Mouse (Mus musculus) midbrain, embryonic 12.5 days (tissue): Measurements from ENCODE around the gene Dnajb5. TPM values are rescaled to one million over a fixed set of nuclear protein-coding genes. Genes with fewer than 3 reads are reported as not detected.
A peak's percentile ranks its signal among the peaks of the same experiment; 100 is the strongest.

ENCODE experiments used
- ATAC-seq: fragments of 200-750 bp; cut with Nextera tagmentation; 2 replicates; pipeline ENCODE4 v1.8.0; 2017; ENCODE audit warnings: low read depth, moderate TSS enrichment, moderate library complexity; ENCODE audit not compliant: low FRiP score
- H3K27ac ChIP-seq: fragments of 300-500 bp; sonication (generic); replicated peaks from 2 replicates; pipeline ENCODE4 v1.5.1; 2016; ENCODE audit warnings: mild to moderate bottlenecking
- H3K27me3 ChIP-seq: fragments of 300-500 bp; sonication (generic); 2 replicates; pipeline ENCODE4 v1.6.1; 2016; ENCODE audit warnings: mild to moderate bottlenecking
- H3K36me3 ChIP-seq: fragments of 300-500 bp; sonication (generic); 2 replicates; pipeline ENCODE4 v1.6.1; 2016
- H3K4me1 ChIP-seq: fragments of 300-500 bp; sonication (generic); 2 replicates; pipeline ENCODE4 v1.6.1; 2016
- H3K4me2 ChIP-seq: fragments of 300-500 bp; sonication (generic); replicated peaks from 2 replicates; pipeline ENCODE4 v1.6.1; 2016; ENCODE audit warnings: mild to moderate bottlenecking, moderate library complexity
- H3K4me3 ChIP-seq: fragments of 300-500 bp; sonication (generic); 2 replicates; pipeline ENCODE4 v1.5.1; 2016; ENCODE audit warnings: mild to moderate bottlenecking
- H3K9ac ChIP-seq: fragments of 300-500 bp; sonication (generic); replicated peaks from 2 replicates; pipeline ENCODE4 v1.6.1; 2016; ENCODE audit warnings: mild to moderate bottlenecking, moderate library complexity
- H3K9me3 ChIP-seq: fragments of 300-500 bp; sonication (generic); 2 replicates; pipeline ENCODE4 v1.6.1; 2016; ENCODE audit warnings: mild to moderate bottlenecking
- WGBS: fragments of 180-500 bp; shearing (Covaris S2); methylation state at CpG from one replicate; pipeline ENCODE4 v1.1.7; 2016; 5-methylcytosine and 5-hydroxymethylcytosine counted together
- polyA plus RNA-seq: library from polyadenylated mRNA; unstranded; fragments of >200 nt; fragmentation: Nextera tagmentation; extraction: Ambion mirVana; gene quantifications from 2 replicates; pipeline ENCODE4 v1.2.1, GENCODE M21; 2016

Dnajb5 gene
- polyA plus RNA-seq = 27.0 and 35.2 TPM in 2 replicates

DNA sequence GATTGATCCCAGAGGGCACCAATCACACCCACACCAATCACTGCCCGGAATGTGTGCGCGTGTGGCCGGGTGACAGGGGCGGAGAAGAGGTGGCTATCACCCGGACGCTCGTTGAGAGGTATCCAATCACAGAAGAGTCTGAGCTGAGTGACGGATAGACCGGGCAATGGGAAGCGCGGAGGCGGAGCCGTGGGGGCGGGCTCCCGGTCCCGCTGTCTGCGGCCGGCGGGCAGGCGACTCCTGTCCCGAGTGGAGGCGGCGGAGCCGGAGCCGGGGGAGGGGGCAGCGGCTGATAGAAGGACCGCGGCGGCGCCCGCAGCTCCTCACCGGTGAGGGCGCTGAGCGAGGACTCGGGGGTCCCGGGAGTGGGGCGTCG is at the start of gene Dnajb5:
Dnajb5 (plus strand) TSS at position 139 of the 376 bp plus-strand sequence.
- Histone ChIP-seq H3K4me1 (peaks cover 74% of the 10 kb centered on the region), H3K4me3 (peak within 1 kb of the TSS; percentile 77), H3K9ac (peak within 1 kb of the TSS; percentile 96), H3K27ac (peak within 1 kb of the TSS; percentile 96), H3K4me2 (peak within 1 kb of the TSS; percentile 94), H3K27me3 (peaks cover 7% of the 10 kb centered on the region; the same call in 1 of the 2 replicates), H3K36me3 (0 out of 2 replicates have a peak, but pooled peaks cover 3% of the 10 kb centered on the region), H3K9me3 (no peaks in the 10 kb centered on the region)
- under 1% methylated on average over 39 of the region's 39 CpGs for WGBS
- peak; percentile 93 for ATAC-seq

DNA sequence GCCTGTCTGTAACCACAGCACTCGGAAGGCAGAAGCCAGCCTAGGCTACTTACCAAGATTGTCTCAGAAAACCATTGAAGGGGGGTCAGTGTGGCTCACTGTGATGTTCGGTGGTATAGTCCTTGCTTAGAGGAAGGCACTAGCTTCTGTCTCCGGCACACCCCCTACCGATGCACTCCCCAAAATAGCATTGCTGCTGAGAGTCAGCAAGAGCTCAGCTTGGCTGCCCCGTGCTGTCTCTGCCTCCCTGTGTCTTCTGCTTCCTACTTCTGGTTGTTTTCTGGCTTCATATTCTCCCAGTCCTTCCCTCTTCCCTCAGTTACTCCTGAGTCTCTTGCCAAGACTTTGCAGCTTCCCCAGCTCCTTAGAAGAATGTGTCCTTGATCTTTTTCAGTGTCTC is 48.7 kb upstream of the Dnajb5 start:
- Histone ChIP-seq H3K27me3 (peaks cover 7% of the 10 kb centered on the region), H3K36me3 (no peaks in the 10 kb centered on the region), H3K4me3 (no peak overlapping the region), H3K4me2 (no peak overlapping the region), H3K4me1 (no peaks in the 10 kb centered on the region), H3K9ac (no peak overlapping the region), H3K9me3 (no peaks in the 10 kb centered on the region), H3K27ac (no peak overlapping the region)
- 72% methylated on average over 5 of the region's 5 CpGs for WGBS
- no peak for ATAC-seq

DNA sequence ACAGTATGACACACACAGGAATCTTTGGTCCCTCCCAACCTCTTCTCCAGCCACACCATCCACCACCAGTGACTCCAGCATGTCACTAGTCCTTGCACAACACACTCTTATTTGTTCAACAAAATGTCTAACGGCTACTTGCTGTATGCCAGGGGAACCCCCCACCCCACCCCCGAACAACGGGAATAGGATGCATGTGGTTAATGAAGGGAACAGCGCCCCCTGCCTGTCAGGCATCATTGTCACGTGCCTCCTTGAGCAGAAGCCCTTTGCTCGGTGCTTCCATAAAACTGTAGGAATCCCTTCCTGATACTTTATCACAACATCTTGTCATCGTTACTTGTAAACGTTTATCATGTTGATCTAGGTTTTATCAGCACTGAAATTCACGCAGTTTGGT is 47.4 kb upstream of the Dnajb5 start:
- 62% methylated on average over 9 of the region's 9 CpGs for WGBS
- no peaks in the 10 kb centered on the region for H3K36me3 ChIP-seq
- H3K4me2 ChIP-seq = no peak overlapping the region
- no peaks in the 10 kb centered on the region for H3K9me3 ChIP-seq
- no peak overlapping the region for H3K9ac ChIP-seq
- no peak overlapping the region for H3K4me3 ChIP-seq
- no peak overlapping the region for H3K27ac ChIP-seq
- H3K4me1 ChIP-seq = no peaks in the 10 kb centered on the region
- peaks cover 7% of the 10 kb centered on the region for H3K27me3 ChIP-seq
- ATAC-seq = no peak

DNA sequence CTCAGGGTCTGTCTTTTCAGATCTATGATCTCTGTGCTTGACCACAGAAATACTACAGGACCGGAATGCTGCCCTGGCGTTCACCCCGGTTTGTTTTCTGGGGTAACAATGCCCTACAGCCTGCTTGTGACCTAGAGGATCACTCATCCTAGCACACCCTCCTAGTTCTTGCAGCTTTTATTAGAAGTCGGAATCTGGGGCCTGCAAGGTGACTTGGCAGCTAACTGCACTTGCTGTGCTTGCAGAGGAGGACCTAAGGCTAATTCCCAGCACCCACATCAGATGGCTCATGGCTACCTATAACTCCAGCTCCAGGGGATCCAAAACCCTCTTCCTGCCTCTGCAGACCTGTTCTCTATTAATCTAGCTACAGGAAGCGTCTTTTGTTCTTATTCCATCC is 46.9 kb upstream of the Dnajb5 start:
- Histone ChIP-seq H3K27ac (no peak overlapping the region), H3K27me3 (peaks cover 7% of the 10 kb centered on the region), H3K9me3 (no peaks in the 10 kb centered on the region), H3K4me1 (no peaks in the 10 kb centered on the region), H3K4me3 (no peak overlapping the region), H3K4me2 (no peak overlapping the region), H3K36me3 (no peaks in the 10 kb centered on the region), H3K9ac (no peak overlapping the region)
- ATAC-seq = no peak
- WGBS = 95% methylated on average over 5 of the region's 5 CpGs

DNA sequence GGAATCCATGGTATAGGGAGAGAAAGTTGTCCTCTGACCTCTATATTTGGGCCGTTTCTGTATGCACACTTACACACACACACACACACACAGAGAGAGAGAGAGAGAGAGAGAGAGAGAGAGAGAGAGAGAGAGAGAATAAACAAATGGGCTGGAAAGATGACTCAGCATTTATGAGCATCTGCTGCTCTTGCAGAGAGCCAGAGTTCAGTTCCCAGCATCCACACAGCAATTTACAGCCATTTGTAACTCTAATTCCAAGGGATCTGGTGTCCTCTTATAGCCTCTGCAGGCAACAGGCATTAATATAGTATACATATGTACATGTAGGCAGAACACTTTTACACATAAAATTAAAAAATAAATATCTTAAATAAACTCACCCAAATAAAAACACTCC is 45.7 kb upstream of the Dnajb5 start:
- Histone ChIP-seq H3K4me3 (no peak overlapping the region), H3K9ac (no peak overlapping the region), H3K9me3 (no peaks in the 10 kb centered on the region), H3K27ac (no peak overlapping the region), H3K36me3 (no peaks in the 10 kb centered on the region), H3K4me2 (no peak overlapping the region), H3K4me1 (no peaks in the 10 kb centered on the region), H3K27me3 (peaks cover 7% of the 10 kb centered on the region)
- 85% methylated on average over 1 of the region's 1 CpGs for WGBS
- ATAC-seq = no peak

DNA sequence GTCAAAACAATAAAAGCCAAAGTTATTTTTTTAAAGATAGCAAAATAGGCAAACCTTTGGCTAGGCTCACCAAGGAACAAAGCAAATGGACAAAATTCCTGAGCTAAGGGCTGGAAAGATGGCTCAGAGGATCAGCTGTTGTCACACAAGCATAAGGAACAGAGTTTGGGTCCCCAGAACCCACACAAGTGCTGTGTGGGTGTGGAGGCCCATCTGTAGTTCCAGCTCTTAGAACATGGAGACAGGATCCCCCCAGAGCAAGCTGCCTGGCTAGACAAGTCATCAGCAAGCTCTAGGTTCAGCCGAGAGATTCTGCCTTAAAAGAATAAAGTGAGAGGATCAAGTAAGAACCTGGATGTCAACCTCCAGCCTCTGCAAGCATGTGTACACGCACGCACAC is 45.1 kb upstream of the Dnajb5 start:
- WGBS = 87% methylated on average over 3 of the region's 3 CpGs
- Histone ChIP-seq H3K27ac (peak overlapping the region; percentile 50; the same call in 1 of the 2 replicates), H3K4me2 (no peak overlapping the region)

DNA sequence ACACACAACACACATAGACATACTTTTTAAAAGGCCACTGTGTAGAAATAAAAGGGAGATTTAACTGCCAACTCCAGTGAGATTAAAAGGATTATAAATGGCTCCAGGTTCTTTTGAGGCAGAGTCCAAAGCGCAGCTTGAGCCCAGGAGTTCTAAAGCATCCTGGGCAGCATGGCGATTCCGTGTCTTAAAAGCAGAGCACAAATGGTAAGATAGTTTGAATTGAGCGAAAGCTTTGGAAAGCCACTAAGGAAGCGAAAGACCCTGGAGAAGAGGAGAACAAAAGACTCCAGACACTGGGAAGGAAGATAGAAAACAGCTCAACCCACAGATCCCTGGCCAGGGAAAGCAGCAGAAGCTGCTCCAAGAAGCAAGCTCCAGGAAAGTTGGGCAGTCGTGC is 44.6 kb upstream of the Dnajb5 start:
- no peak overlapping the region for H3K4me3 ChIP-seq
- no peak overlapping the region for H3K9ac ChIP-seq
- H3K36me3 ChIP-seq = no peaks in the 10 kb centered on the region
- peak overlapping the region; percentile 50; the same call in 1 of the 2 replicates for H3K27ac ChIP-seq
- ATAC-seq = no peak
- no peaks in the 10 kb centered on the region for H3K4me1 ChIP-seq
- no peak overlapping the region for H3K4me2 ChIP-seq
- H3K27me3 ChIP-seq = peaks cover 7% of the 10 kb centered on the region
- 39% methylated on average over 6 of the region's 6 CpGs for WGBS
- no peaks in the 10 kb centered on the region for H3K9me3 ChIP-seq

More for the DNA sequence above, 45.1 kb upstream of the Dnajb5 start:
- no peak for ATAC-seq
- Histone ChIP-seq H3K27me3 (peaks cover 7% of the 10 kb centered on the region), H3K36me3 (no peaks in the 10 kb centered on the region), H3K9ac (no peak overlapping the region), H3K9me3 (no peaks in the 10 kb centered on the region), H3K4me3 (no peak overlapping the region), H3K4me1 (no peaks in the 10 kb centered on the region)

DNA sequence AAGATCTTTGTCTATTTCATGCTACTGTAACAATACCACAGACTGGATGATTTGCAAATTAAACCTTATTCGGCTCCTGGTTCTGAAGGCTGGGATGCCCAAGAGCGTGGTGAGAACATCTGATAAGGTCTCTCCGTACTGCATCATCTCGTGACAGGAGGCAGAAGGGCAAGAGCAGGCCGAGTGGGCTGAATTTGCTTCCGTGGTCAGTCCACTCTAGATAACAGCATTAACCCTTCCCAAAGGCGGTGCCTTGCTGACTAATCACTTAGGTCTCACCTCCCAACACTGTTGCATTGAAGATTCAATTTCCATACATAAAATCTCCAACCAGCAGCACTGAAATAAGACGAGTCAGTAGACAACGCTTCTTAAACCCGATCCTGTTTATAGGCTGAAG is 36.2 kb upstream of the Dnajb5 start:
- Histone ChIP-seq H3K9ac (no peak overlapping the region), H3K36me3 (no peaks in the 10 kb centered on the region), H3K27ac (no peak overlapping the region), H3K4me3 (no peak overlapping the region), H3K4me1 (peaks cover 4% of the 10 kb centered on the region; the same call in 1 of the 2 replicates), H3K4me2 (no peak overlapping the region), H3K9me3 (no peaks in the 10 kb centered on the region), H3K27me3 (peaks cover 39% of the 10 kb centered on the region)
- 65% methylated on average over 10 of the region's 10 CpGs for WGBS
- no peak for ATAC-seq

DNA sequence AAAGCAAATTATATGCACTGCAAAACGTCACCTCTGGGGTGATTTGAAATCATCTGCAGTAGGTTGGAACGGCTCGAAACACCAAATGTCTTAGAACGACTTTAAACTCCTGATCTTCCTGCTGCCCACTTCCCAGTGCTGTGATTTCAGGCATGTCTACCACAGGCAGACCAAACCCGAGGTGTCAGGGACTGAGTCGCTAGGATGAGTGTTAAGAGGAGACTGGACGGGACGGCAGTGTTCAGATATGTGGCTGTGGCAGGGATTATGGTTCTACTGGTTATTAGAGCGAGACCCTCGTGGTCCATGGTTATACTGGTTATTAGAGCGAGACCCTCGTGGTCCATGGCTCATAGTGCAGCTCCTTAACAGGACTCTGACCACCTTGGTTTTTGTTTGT is 34.3 kb upstream of the Dnajb5 start:
- no peak overlapping the region for H3K9ac ChIP-seq
- H3K27ac ChIP-seq = no peak overlapping the region
- no peak overlapping the region for H3K4me3 ChIP-seq
- H3K9me3 ChIP-seq = no peaks in the 10 kb centered on the region
- H3K4me2 ChIP-seq = no peak overlapping the region
- WGBS = 86% methylated on average over 12 of the region's 12 CpGs
- H3K27me3 ChIP-seq = peaks cover 48% of the 10 kb centered on the region
- no peaks in the 10 kb centered on the region for H3K36me3 ChIP-seq
- H3K4me1 ChIP-seq = peaks cover 4% of the 10 kb centered on the region; the same call in 1 of the 2 replicates
- ATAC-seq = no peak

DNA sequence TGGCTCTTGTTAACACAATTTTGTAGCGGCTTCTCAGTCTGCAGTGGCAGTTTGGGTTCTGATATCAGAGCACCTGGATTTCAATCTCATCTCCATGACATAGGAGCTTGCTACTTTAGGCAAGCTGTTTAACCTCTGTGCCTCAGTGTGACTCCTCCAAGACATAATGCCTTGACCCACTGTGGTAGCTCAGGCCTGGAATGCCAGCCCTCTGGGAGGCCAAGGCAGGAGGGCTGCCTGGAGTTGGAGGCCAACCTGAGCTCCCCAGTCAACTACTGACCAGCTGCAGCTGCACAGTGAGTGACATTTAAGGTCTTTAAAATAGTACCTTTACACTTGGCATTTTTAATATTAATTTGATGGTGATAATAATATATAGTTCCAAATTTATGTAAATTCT is 33.6 kb upstream of the Dnajb5 start:
- Histone ChIP-seq H3K27me3 (peaks cover 54% of the 10 kb centered on the region), H3K4me3 (no peak overlapping the region), H3K4me2 (no peak overlapping the region), H3K4me1 (peaks cover 4% of the 10 kb centered on the region; the same call in 1 of the 2 replicates), H3K27ac (no peak overlapping the region), H3K9me3 (no peaks in the 10 kb centered on the region), H3K36me3 (no peaks in the 10 kb centered on the region), H3K9ac (no peak overlapping the region)
- ATAC-seq = no peak
- 59% methylated on average over 1 of the region's 1 CpGs for WGBS

DNA sequence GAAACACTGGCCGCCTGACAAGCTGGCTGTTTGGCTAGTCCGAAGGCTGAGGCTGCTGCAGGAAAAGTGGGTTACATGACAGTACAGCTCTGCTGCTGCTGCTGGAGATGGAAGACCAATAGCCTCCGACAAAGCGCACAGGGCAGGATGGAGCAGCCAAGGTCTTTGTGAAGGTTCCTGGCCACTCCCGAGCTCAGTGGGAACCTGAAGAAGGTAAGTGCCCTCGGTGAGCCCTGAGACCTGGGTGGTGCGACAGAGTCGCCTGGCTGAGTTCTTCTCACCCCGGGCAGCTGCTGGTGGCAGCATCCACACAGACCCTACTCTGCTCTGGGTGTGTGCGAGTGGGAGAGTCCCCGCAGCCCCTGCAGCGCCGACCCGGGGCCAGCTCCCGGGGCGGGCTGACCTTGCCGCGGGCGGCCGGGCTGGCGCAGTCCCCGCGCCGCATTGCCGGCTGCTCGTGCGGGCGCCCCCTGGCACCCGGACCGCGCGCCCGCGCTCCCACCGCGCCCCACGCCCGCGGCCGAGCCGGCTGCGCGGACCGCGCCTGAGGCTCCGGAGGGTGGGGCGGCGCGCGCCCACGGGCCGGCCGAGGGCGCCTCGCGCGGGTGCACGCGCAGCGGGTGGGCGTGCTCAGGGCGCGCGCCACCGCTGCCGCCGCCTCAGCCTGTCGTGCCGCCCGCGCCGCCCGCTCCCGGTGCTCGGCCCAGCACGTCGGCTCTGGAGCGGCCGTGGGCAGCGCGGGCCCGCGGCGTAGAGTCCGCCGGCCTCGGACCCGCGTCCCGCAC is 32.8 kb upstream of the Dnajb5 start, which contains the start of gene Phf24:
Phf24 (plus strand) TSS at position 44 of the 785 bp plus-strand sequence.
- H3K4me1 ChIP-seq = peaks cover 6% of the 10 kb centered on the region; the same call in 1 of the 2 replicates
- no peaks in the 10 kb centered on the region for H3K36me3 ChIP-seq
- H3K27ac ChIP-seq = no peak within 1 kb of the TSS
- H3K4me3 ChIP-seq = peak within 1 kb of the TSS; percentile 68
- H3K4me2 ChIP-seq = peak within 1 kb of the TSS; percentile 83
- no peaks in the 10 kb centered on the region for H3K9me3 ChIP-seq
- H3K9ac ChIP-seq = peak within 1 kb of the TSS; percentile 80
- ATAC-seq = peak; percentile 89
- peaks cover 55% of the 10 kb centered on the region for H3K27me3 ChIP-seq
- under 1% methylated on average over 76 of the region's 90 CpGs for WGBS

DNA sequence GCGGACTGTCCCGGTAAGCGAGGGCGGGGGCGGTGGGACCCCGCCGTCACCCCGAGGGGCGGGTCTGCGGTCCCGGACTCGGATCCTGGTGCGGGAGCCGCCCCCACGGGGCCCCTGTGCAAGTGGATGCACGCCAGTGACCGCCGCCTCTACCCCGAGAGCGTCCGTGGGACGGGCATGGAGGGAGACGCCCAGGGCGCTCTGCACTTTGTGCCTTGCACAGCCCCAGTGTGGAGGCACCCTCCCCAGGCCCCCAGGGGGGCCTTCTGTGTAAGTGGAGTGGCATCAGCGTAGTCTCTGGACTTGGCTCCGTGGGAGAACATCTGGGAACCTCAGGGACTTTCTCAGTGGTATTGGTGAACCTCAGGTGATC is 32.2 kb upstream of the Dnajb5 start:
- H3K4me3 ChIP-seq = peak overlapping the region; percentile 68
- H3K9ac ChIP-seq = peak overlapping the region; percentile 80
- peaks cover 51% of the 10 kb centered on the region for H3K27me3 ChIP-seq
- 3% methylated on average over 26 of the region's 26 CpGs for WGBS
- H3K4me2 ChIP-seq = peak overlapping the region; percentile 83
- no peaks in the 10 kb centered on the region for H3K9me3 ChIP-seq
- H3K36me3 ChIP-seq = no peaks in the 10 kb centered on the region
- H3K4me1 ChIP-seq = peaks cover 6% of the 10 kb centered on the region; the same call in 1 of the 2 replicates
- no peak overlapping the region for H3K27ac ChIP-seq
- no peak; the same call in 1 of the 2 replicates for ATAC-seq
